Mouse (Mus musculus) lung, embryonic 14.5 days (tissue): ENCODE results near the gene Prrt4. TPM values are rescaled to one million over a fixed set of nuclear protein-coding genes. Genes with fewer than 3 reads are reported as not detected.
"Not testable (repeated sequence)": the region's sequence is repeated elsewhere in the genome, so short reads cannot be mapped to it uniquely, and the experiment has no call there.

Experiments
- ATAC-seq: fragments of 200-750 bp; cut with Nextera tagmentation; 2 replicates; pipeline ENCODE4 v1.8.0; 2017; ENCODE audit warnings: mild to moderate bottlenecking, moderate TSS enrichment, moderate library complexity; ENCODE audit not compliant: insufficient read depth
- DNase-seq: peaks from one replicate; pipeline ENCODE4 v3.0.0-alpha.2; 2015
- H3K27ac ChIP-seq: fragments of 300-500 bp; sonication (generic); 2 replicates; pipeline ENCODE4 v1.5.1; 2014; ENCODE audit warnings: low read depth, mild to moderate bottlenecking, moderate library complexity
- H3K27me3 ChIP-seq: fragments of 300-500 bp; sonication (generic); 2 replicates; pipeline ENCODE4 v1.6.1; 2014; ENCODE audit warnings: low read length, control low read depth; ENCODE audit not compliant: insufficient read depth
- H3K36me3 ChIP-seq: fragments of 300-500 bp; sonication (generic); 2 replicates; pipeline ENCODE4 v1.6.1; 2014; ENCODE audit warnings: control low read depth; ENCODE audit not compliant: insufficient read depth
- H3K4me1 ChIP-seq: fragments of 300-500 bp; sonication (generic); 2 replicates; pipeline ENCODE4 v1.6.1; 2014; ENCODE audit warnings: antibody characterized with exemption, control low read depth; ENCODE audit not compliant: insufficient read depth
- H3K4me2 ChIP-seq: fragments of 300-500 bp; sonication (generic); 2 replicates; pipeline ENCODE4 v1.6.1; 2014; ENCODE audit warnings: mild to moderate bottlenecking
- H3K4me3 ChIP-seq: fragments of 300-500 bp; sonication (generic); 2 replicates; pipeline ENCODE4 v1.5.1; 2014; ENCODE audit warnings: low read depth, low read length
- H3K9ac ChIP-seq: fragments of 300-500 bp; sonication (generic); 2 replicates; pipeline ENCODE4 v1.6.1; 2014
- H3K9me3 ChIP-seq: fragments of 300-500 bp; sonication (generic); 2 replicates; pipeline ENCODE4 v1.6.1; 2016; ENCODE audit warnings: low read depth, low read length, control low read depth
- CTCF ChIP-seq: IDR thresholded peaks from 2 replicates; pipeline ENCODE4 v1.5.1; 2016; ENCODE audit warnings: antibody characterized with exemption, low read depth
- WGBS: fragments of 180-500 bp; shearing (Covaris S2); extraction: QIAGEN DNeasy Blood & Tissue Kit; methylation state at CpG from one replicate; pipeline ENCODE4 v1.1.7; 2014; 5-methylcytosine and 5-hydroxymethylcytosine counted together
- polyA plus RNA-seq: library from polyadenylated mRNA; unstranded; fragments of >200 nt; fragmentation: Nextera tagmentation; extraction: Ambion mirVana; gene quantifications from 2 replicates; pipeline ENCODE4 v1.2.1, GENCODE M21; 2014

The Prrt4 gene
- polyA plus RNA-seq, 1 experiment from 2014 or later, result 0.93 TPM

GRCm38 (mm10) chr6:29168871-29169270 is 10.5 kb downstream of the Prrt4 start:
- no peak for DNase-seq
- H3K9ac ChIP-seq, result no peak overlapping the region
- no peak overlapping the region for H3K27ac ChIP-seq
- no peak overlapping the region for H3K4me3 ChIP-seq
- 46% methylated on average over 2 of the region's 2 CpGs for WGBS
- H3K4me2 ChIP-seq, result no peak overlapping the region
- ATAC-seq, result no peak
- H3K9me3 ChIP-seq, result no peaks in the 10 kb centered on the region
- H3K27me3 ChIP-seq, result peaks cover 68% of the 10 kb centered on the region
- TF ChIP-seq CTCF, result no peak
- H3K36me3 ChIP-seq, result no peaks in the 10 kb centered on the region
- peaks cover 5% of the 10 kb centered on the region for H3K4me1 ChIP-seq

DNA sequence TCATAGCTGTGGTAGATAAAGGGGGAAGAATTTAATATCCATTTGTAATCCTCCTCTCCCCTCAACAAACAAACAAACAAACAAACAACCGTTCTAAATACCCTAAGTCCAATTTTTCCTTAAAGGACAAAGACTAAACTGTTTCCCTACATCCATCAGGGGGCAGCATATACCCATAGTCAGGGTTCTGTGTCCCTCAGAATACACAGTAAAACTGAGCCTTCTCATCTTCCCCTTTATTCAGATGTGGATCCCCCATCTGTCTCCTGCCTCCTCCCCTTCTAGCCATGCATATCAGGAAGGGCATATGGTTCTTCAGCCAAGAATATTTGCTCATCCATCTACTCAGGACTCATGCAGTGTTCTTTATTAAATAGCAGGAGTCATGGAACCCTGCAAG is 13.2 kb downstream of the Prrt4 start:
- H3K9ac ChIP-seq, result no peak overlapping the region
- no peaks in the 10 kb centered on the region for H3K9me3 ChIP-seq
- H3K4me3 ChIP-seq, result no peak overlapping the region
- 4% methylated on average over 1 of the region's 1 CpGs for WGBS
- peaks cover 11% of the 10 kb centered on the region for H3K4me1 ChIP-seq
- peak; percentile 85 for DNase-seq
- no peak overlapping the region for H3K27ac ChIP-seq
- ATAC-seq, result no peak
- peak; percentile 70 for TF ChIP-seq CTCF
- H3K36me3 ChIP-seq, result no peaks in the 10 kb centered on the region
- no peak overlapping the region for H3K4me2 ChIP-seq
- H3K27me3 ChIP-seq, result peaks cover 44% of the 10 kb centered on the region

DNA sequence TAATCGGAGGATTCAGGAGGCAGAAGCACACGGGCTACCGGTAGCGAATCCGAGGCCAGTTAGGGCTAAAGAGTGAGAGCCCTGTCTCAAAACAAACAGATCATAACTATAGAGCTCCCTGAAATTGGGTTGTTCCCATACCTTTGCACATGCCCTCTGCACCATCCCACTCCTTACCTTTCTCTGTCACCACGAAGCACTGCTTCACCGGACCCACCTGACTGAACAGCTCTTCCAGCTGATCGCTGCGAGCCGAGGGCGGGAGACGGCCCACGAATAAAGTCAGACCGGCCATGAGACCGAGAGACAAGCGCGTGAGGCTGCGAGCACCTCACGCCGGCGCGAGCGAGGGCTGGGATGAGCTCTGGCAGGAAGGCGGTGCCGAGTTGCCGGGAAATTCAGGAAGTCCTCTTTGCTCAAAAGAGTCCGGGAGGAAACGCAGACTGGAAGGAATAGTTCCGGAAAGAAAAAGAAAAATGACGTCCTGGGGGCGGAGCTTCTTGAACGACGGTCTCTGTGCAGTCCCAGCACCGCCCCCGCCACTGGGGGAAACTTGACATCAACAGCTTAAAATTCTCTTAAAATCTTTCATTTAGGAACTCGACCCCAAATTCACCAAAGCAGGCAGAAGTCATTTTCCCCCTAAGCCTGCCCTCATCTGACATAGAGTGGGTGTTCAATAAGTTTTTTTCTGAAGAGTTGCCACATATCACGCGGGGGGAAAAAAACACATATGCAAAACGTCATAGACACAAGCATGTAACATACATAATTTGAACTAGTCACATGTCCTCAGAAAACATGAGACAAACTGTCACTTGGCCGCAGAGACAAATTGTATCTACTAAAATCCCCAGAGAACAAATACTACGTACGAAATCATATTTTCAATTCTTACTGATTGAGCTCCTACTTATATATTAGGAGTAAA is 14.8 kb downstream of the Prrt4 start, which contains the start of gene Rbm28:
Rbm28 (minus strand) TSS at position 693 of the 931 bp plus-strand sequence.
- H3K4me2 ChIP-seq, result peak within 1 kb of the TSS; percentile 94
- DNase-seq (peak; percentile 97), ATAC-seq (peak; percentile 86)
- no peaks in the 10 kb centered on the region for H3K9me3 ChIP-seq
- peak within 1 kb of the TSS; percentile 61 for H3K4me3 ChIP-seq
- peaks cover 28% of the 10 kb centered on the region for H3K27me3 ChIP-seq
- H3K4me1 ChIP-seq, result peaks cover 6% of the 10 kb centered on the region; the same call in 1 of the 2 replicates
- H3K27ac ChIP-seq, result no peak within 1 kb of the TSS
- no peak for TF ChIP-seq CTCF
- H3K9ac ChIP-seq, result peak within 1 kb of the TSS; percentile 63
- peaks cover 5% of the 10 kb centered on the region; the same call in 1 of the 2 replicates for H3K36me3 ChIP-seq
- WGBS, result 6% methylated on average over 42 of the region's 42 CpGs

- not testable (repeated sequence) for H3K4me3 ChIP-seq, H3K4me2 ChIP-seq, H3K4me1 ChIP-seq, H3K9ac ChIP-seq, H3K9me3 ChIP-seq, H3K27me3 ChIP-seq, H3K27ac ChIP-seq, ATAC-seq, DNase-seq
- 95% methylated on average over 5 of the region's 5 CpGs for WGBS
- peaks cover 35% of the 10 kb centered on the region for H3K36me3 ChIP-seq
These were observed 18.1 kb downstream of the Prrt4 start for GRCm38 (mm10) chr6:29161291-29161690.

DNA sequence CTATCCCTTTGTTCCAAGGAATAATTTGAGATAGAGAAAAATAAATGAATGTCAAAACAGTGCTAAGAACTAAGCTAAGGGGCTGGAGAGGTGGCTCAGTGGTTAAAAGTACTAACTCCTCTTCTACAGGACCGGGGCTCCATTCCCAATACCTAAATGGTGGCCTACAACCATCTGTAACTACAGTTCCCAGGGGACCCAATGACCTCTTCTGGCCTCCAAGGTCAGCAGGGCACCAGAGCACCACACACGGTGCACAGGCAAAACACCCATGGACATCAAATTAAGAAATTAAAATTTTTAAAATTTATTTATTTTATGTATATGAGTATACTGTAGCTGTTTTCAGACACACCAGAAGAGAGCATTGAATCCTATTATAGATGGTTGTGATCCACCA is 18.6 kb downstream of the Prrt4 start:
- no peak overlapping the region for H3K27ac ChIP-seq
- TF ChIP-seq CTCF, result no peak
- no peak for DNase-seq
- no peaks in the 10 kb centered on the region for H3K9me3 ChIP-seq
- H3K4me3 ChIP-seq, result no peak overlapping the region
- no peaks in the 10 kb centered on the region for H3K27me3 ChIP-seq
- peaks cover 40% of the 10 kb centered on the region for H3K36me3 ChIP-seq
- H3K9ac ChIP-seq, result no peak overlapping the region
- no peak overlapping the region for H3K4me2 ChIP-seq
- no peak for ATAC-seq
- WGBS, result 84% methylated on average over 2 of the region's 2 CpGs
- H3K4me1 ChIP-seq, result peaks cover 6% of the 10 kb centered on the region; the same call in 1 of the 2 replicates

DNA sequence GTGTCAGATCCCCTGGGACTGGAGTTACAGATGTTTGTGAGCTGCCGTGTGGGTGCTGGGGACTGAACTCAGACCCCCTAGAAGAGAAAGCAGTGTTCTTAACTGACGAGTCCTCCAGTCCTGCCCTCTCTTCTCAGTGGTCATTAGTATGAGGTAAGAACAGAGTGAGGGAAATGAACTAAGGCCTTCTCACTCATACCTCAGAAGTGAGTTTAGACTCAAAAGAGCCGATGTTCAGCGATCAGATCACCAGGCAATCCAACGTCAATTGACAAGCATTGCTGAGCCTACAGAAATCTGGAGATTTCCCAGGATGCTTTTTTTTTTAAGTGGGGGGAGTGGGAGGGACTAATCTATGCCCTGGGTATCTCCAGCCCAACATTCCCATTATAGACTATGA is 23.1 kb downstream of the Prrt4 start:
- Histone ChIP-seq H3K4me3 (no peak overlapping the region), H3K27ac (no peak overlapping the region), H3K36me3 (peaks cover 75% of the 10 kb centered on the region), H3K4me1 (no peaks in the 10 kb centered on the region), H3K4me2 (no peak overlapping the region), H3K27me3 (no peaks in the 10 kb centered on the region), H3K9me3 (no peaks in the 10 kb centered on the region), H3K9ac (no peak overlapping the region)
- 90% methylated on average over 5 of the region's 5 CpGs for WGBS
- DNase-seq, result no peak
- no peak for ATAC-seq
- TF ChIP-seq CTCF, result no peak

- Histone ChIP-seq H3K36me3 (peaks cover 43% of the 10 kb centered on the region), H3K4me3 (no peak overlapping the region), H3K9ac (no peak overlapping the region), H3K4me2 (no peak overlapping the region), H3K9me3 (no peaks in the 10 kb centered on the region), H3K27ac (no peak overlapping the region), H3K4me1 (no peaks in the 10 kb centered on the region), H3K27me3 (no peaks in the 10 kb centered on the region)
- 64% methylated on average over 1 of the region's 1 CpGs for WGBS
- ATAC-seq (no peak), DNase-seq (no peak)
- TF ChIP-seq CTCF, result no peak
These were observed 29.4 kb downstream of the Prrt4 start for GRCm38 (mm10) chr6:29150001-29150400.
